Mouse (Mus musculus): ENCODE data around the gene Ppp1r14c. TPM values are rescaled to one million over a fixed set of nuclear protein-coding genes. Genes with fewer than 3 reads are reported as not detected.

The Ppp1r14c gene
- total and polyA plus RNA-seq, 3 experiments: 0.16 TPM; not detected in 2

DNA sequence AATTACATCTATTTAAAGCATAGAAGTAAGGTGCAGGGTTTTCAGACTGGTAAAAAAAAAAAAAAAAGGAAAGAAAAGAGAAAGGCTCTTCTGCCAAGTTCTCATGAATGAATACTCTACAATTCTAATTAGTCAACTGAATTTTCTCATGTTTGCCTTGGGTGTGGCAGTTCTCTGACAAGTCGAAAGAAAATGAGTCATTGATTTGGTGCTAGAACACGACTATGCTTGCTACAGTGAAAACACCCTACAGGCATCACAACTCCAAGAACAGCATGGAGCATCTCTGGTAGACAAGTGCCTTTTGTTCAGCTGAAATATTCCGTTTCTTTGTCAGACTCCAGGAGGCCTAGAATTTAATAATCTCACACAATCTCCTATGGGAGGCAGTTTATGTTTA is 17.3 kb downstream of the Ppp1r14c start:
- Histone ChIP-seq H3K4me1 (ENCODE audit: insufficient read depth, low read depth, low read length) (no peaks in the 10 kb centered on the region), H3K9me3 (replicated peaks) (no peaks in the 10 kb centered on the region), H3K27me3 (ENCODE audit: insufficient read depth, low read length) (no peaks in the 10 kb centered on the region), H3K4me3 (ENCODE audit: low read depth, low read length) (no peak overlapping the region), H3K36me3 (replicated peaks) (no peaks in the 10 kb centered on the region)
- TF ChIP-seq GATA2 (IDR thresholded peaks at IDR 0.05; ENCODE audit: borderline replicate concordance, low read depth, low read length) (no peak), CTCF (IDR thresholded peaks at IDR 0.05; ENCODE audit: low read depth, low read length) (no peak)
- ATAC-seq (ENCODE audit: extremely low read depth, insufficient number of reproducible peaks, low FRiP score, poor library complexity, severe bottlenecking) (no peak), DNase-seq (ENCODE audit: low spot score) (no peak)

DNA sequence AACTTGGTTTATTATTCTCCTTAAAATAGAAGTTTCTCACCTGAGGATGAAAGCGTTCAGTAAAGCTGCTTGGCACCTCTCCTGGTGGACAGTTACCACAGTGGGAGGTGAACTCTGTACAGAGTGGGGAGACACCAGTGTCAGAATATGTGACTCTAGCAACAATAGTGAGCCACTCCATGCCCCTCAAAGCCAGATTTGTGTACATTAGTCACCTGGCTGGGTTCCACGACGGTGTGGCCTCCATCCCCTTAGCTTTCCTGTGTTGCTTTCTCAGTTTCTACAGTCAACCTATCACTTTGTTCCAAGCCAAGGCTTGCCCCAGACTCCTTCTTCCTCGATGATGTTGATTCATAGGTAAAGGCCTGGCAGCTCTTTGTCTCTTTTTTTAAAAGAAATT is 26.4 kb downstream of the Ppp1r14c start:
- Histone ChIP-seq H3K4me3 (ENCODE audit: low read depth, low read length) (no peak overlapping the region), H3K9me3 (replicated peaks) (no peaks in the 10 kb centered on the region), H3K27me3 (ENCODE audit: insufficient read depth, low read length) (no peaks in the 10 kb centered on the region), H3K36me3 (replicated peaks) (no peaks in the 10 kb centered on the region), H3K4me1 (ENCODE audit: insufficient read depth, low read depth, low read length) (no peaks in the 10 kb centered on the region)
- ATAC-seq (ENCODE audit: extremely low read depth, insufficient number of reproducible peaks, low FRiP score, poor library complexity, severe bottlenecking): no peak
- no peak for TF ChIP-seq TAL1 (conservative IDR thresholded peaks at IDR 0.05; ENCODE audit: low read depth, low read length)
- no peak for TF ChIP-seq GATA2 (IDR thresholded peaks at IDR 0.05; ENCODE audit: borderline replicate concordance, low read depth, low read length)
- no peak for TF ChIP-seq GATA1 (IDR thresholded peaks at IDR 0.05; ENCODE audit: borderline replicate concordance, low read length)
- no peak for TF ChIP-seq CTCF (IDR thresholded peaks at IDR 0.05; ENCODE audit: low read depth, low read length)
- no peak for DNase-seq (ENCODE audit: low spot score)

DNA sequence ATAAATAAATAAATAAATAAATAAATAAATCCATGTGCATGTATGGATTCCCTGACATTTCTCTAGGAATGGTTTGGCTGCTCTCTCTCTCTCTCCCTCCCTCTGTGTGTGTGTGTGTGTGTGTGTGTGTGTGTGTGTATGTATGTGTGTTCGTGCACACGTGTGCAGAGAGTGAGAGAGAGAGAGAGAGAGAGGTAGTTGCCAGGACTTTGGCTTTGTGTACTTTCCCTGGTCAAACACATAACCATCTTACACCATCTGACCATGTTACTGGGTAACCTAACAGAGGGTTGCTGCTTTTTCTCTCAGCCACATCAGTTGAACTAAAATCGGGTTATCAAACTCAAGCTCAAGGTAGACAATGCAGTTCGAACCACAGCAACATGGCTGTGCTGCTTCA is 27.7 kb downstream of the Ppp1r14c start:
- Histone ChIP-seq H3K27me3 (ENCODE audit: insufficient read depth, low read length) (no peaks in the 10 kb centered on the region), H3K36me3 (replicated peaks) (no peaks in the 10 kb centered on the region), H3K4me3 (ENCODE audit: low read depth, low read length) (no peak overlapping the region), H3K4me1 (ENCODE audit: insufficient read depth, low read depth, low read length) (no peaks in the 10 kb centered on the region), H3K9me3 (replicated peaks) (no peaks in the 10 kb centered on the region)
- TF ChIP-seq GATA1 (IDR thresholded peaks at IDR 0.05; ENCODE audit: borderline replicate concordance, low read length): no peak
- no peak for TF ChIP-seq GATA2 (IDR thresholded peaks at IDR 0.05; ENCODE audit: borderline replicate concordance, low read depth, low read length)
- no peak for TF ChIP-seq TAL1 (conservative IDR thresholded peaks at IDR 0.05; ENCODE audit: low read depth, low read length)
- ATAC-seq (ENCODE audit: extremely low read depth, insufficient number of reproducible peaks, low FRiP score, poor library complexity, severe bottlenecking) (no peak), DNase-seq (ENCODE audit: low spot score) (no peak)

DNA sequence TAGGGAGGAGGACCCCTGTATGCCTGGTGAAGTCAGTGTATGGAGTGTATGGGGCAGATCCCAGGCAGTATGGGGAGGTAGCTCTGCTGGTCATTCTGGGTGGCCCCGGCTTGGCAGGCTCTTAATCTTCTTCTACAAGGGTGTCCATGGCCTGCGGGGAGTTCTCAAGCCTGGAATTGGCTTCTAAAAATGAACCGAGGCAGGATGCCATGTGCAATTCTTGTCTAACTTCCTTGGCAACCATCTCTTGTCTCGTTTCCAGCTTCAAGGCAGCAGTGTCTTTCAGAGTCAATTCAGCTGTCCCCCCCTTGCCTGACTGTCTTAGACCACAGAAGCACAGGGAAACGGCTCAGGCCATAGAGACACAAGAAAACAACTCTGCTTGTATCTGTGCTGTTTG is 28.3 kb downstream of the Ppp1r14c start:
- no peaks in the 10 kb centered on the region for H3K36me3 ChIP-seq (replicated peaks)
- TF ChIP-seq CTCF (IDR thresholded peaks at IDR 0.05; ENCODE audit: low read depth, low read length) (no peak), GATA2 (IDR thresholded peaks at IDR 0.05; ENCODE audit: borderline replicate concordance, low read depth, low read length) (no peak), POLR2AphosphoS5 (IDR thresholded peaks at IDR 0.05; ENCODE audit: insufficient replicate concordance, low read depth, low read length) (no peak), TAL1 (conservative IDR thresholded peaks at IDR 0.05; ENCODE audit: low read depth, low read length) (no peak), GATA1 (IDR thresholded peaks at IDR 0.05; ENCODE audit: borderline replicate concordance, low read length) (no peak)
- no peaks in the 10 kb centered on the region for H3K9me3 ChIP-seq (replicated peaks)
- no peak overlapping the region for H3K4me3 ChIP-seq (ENCODE audit: low read depth, low read length)
- DNase-seq (ENCODE audit: low spot score) (no peak), ATAC-seq (ENCODE audit: extremely low read depth, insufficient number of reproducible peaks, low FRiP score, poor library complexity, severe bottlenecking) (no peak)
- no peaks in the 10 kb centered on the region for H3K27me3 ChIP-seq (ENCODE audit: insufficient read depth, low read length)
- H3K4me1 ChIP-seq (ENCODE audit: insufficient read depth, low read depth, low read length): no peaks in the 10 kb centered on the region

DNA sequence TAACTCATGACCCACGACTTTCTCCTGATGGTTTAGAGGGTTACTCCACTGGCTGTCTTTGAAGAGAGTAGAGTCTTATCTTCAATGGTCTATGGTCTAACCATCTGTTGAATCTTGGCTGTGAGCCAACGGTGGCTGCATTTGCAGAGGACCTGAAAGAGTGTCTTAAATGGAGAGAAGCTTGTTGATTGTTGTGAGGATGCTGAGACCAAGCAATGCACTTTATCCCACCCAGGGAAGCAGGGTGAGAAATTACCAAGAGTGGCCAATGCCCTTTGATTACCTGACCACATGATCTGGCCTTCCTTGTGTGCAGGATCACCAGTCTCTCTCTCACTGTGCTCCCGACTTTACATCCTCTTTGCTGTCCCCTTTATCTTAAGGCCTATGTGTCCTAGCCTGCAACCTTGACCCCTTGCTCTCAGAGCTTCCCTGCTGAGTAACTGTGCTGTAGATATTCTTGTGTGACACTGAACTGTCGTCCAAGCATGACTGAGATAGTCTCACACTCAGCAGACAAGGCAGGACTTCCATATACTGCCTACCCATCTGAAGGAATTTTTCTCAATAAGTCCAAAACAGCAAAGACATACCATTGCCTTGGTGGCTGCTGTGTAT is 28.9 kb downstream of the Ppp1r14c start:
- TF ChIP-seq CTCF (IDR thresholded peaks at IDR 0.05; ENCODE audit: low read depth, low read length): no peak
- TF ChIP-seq TAL1 (conservative IDR thresholded peaks at IDR 0.05; ENCODE audit: low read depth, low read length): no peak
- TF ChIP-seq GATA2 (IDR thresholded peaks at IDR 0.05; ENCODE audit: borderline replicate concordance, low read depth, low read length): no peak
- no peak for TF ChIP-seq POLR2AphosphoS5 (IDR thresholded peaks at IDR 0.05; ENCODE audit: insufficient replicate concordance, low read depth, low read length)
- TF ChIP-seq GATA1 (IDR thresholded peaks at IDR 0.05; ENCODE audit: borderline replicate concordance, low read length): no peak
- Histone ChIP-seq H3K36me3 (replicated peaks) (no peaks in the 10 kb centered on the region), H3K4me1 (ENCODE audit: insufficient read depth, low read depth, low read length) (no peaks in the 10 kb centered on the region), H3K27me3 (ENCODE audit: insufficient read depth, low read length) (no peaks in the 10 kb centered on the region), H3K4me3 (ENCODE audit: low read depth, low read length) (no peak overlapping the region), H3K9me3 (replicated peaks) (no peaks in the 10 kb centered on the region)
- ATAC-seq (ENCODE audit: extremely low read depth, insufficient number of reproducible peaks, low FRiP score, poor library complexity, severe bottlenecking): no peak
- DNase-seq (ENCODE audit: low spot score): no peak

DNA sequence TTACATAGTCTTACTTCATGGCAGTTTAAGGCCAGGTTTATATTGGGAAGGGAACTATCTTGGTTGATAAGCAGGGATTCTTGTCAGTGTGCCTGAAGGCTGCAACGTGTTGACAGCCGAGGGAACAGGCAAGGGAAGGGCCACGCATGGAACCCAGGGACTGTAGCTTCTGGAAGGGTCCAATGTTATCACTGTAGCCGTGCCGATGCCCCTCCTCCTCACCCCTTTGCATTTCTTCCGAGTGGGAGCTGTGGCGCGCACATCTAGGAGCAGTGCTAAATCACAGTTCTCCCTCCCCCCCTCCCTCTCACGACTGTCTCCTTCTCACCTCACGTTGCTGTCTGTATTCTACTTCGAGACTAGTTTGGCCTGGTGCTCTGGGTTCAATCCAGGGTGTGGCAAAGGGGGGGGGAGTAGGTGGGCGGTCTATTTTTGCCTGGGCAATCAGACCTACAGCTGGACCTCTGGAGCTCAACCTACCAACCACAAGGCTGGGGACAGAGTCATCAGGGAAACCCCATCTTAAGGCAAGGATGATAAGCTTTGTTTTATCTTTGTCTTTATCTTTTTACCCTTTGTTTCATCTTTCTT is 29.6 kb downstream of the Ppp1r14c start:
- no peak for TF ChIP-seq POLR2AphosphoS5 (IDR thresholded peaks at IDR 0.05; ENCODE audit: insufficient replicate concordance, low read depth, low read length)
- TF ChIP-seq GATA2 (IDR thresholded peaks at IDR 0.05; ENCODE audit: borderline replicate concordance, low read depth, low read length): no peak
- no peak for TF ChIP-seq TAL1 (conservative IDR thresholded peaks at IDR 0.05; ENCODE audit: low read depth, low read length)
- no peak for TF ChIP-seq CTCF (IDR thresholded peaks at IDR 0.05; ENCODE audit: low read depth, low read length)
- no peak for TF ChIP-seq GATA1 (IDR thresholded peaks at IDR 0.05; ENCODE audit: borderline replicate concordance, low read length)
- H3K9me3 ChIP-seq (replicated peaks): no peaks in the 10 kb centered on the region
- DNase-seq (ENCODE audit: low spot score): no peak
- H3K4me1 ChIP-seq (ENCODE audit: insufficient read depth, low read depth, low read length): no peaks in the 10 kb centered on the region
- no peak for ATAC-seq (ENCODE audit: extremely low read depth, insufficient number of reproducible peaks, low FRiP score, poor library complexity, severe bottlenecking)
- no peaks in the 10 kb centered on the region for H3K27me3 ChIP-seq (ENCODE audit: insufficient read depth, low read length)
- no peaks in the 10 kb centered on the region for H3K36me3 ChIP-seq (replicated peaks)
- H3K4me3 ChIP-seq (ENCODE audit: low read depth, low read length): no peak overlapping the region
